Mouse (Mus musculus) liver, embryonic 15.5 days (tissue): ENCODE results near the gene Gm17349. TPM values are rescaled to one million over a fixed set of nuclear protein-coding genes. Genes with fewer than 3 reads are reported as not detected.

Experiments
- ATAC-seq: fragments of 200-750 bp; cut with Nextera tagmentation; 2 replicates; pipeline ENCODE4 v1.8.0; 2017; ENCODE audit warnings: moderate number of reproducible peaks, mild to moderate bottlenecking, moderate library complexity; ENCODE audit not compliant: insufficient read depth
- H3K27ac ChIP-seq: fragments of 300-500 bp; sonication (generic); replicated peaks from 2 replicates; pipeline ENCODE4 v1.5.1; 2015; ENCODE audit warnings: mild to moderate bottlenecking, inconsistent platforms
- H3K27me3 ChIP-seq: fragments of 300-500 bp; sonication (generic); 2 replicates; pipeline ENCODE4 v1.6.1; 2015; ENCODE audit warnings: mild to moderate bottlenecking, inconsistent platforms
- H3K36me3 ChIP-seq: fragments of 300-500 bp; sonication (generic); replicated peaks from 2 replicates; pipeline ENCODE4 v1.6.1; 2015; ENCODE audit warnings: moderate library complexity, mild to moderate bottlenecking, inconsistent platforms
- H3K4me1 ChIP-seq: fragments of 300-500 bp; sonication (generic); replicated peaks from 2 replicates; pipeline ENCODE4 v1.6.1; 2015; ENCODE audit warnings: inconsistent platforms
- H3K4me2 ChIP-seq: fragments of 300-500 bp; sonication (generic); 2 replicates; pipeline ENCODE4 v1.6.1; 2015; ENCODE audit warnings: moderate library complexity, mild to moderate bottlenecking, inconsistent platforms
- H3K4me3 ChIP-seq: fragments of 300-500 bp; sonication (generic); replicated peaks from 2 replicates; pipeline ENCODE4 v1.5.1; 2015; ENCODE audit warnings: mild to moderate bottlenecking, inconsistent platforms
- H3K9ac ChIP-seq: fragments of 300-500 bp; sonication (generic); 2 replicates; pipeline ENCODE4 v1.6.1; 2015; ENCODE audit warnings: moderate library complexity, mild to moderate bottlenecking, inconsistent platforms
- H3K9me3 ChIP-seq: fragments of 300-500 bp; sonication (generic); replicated peaks from 2 replicates; pipeline ENCODE4 v1.6.1; 2016; ENCODE audit warnings: inconsistent platforms
- WGBS: fragments of 180-500 bp; shearing (Covaris S2); methylation state at CpG from one replicate; pipeline ENCODE4 v1.1.7; 2015; ENCODE audit warnings: mixed read lengths; ENCODE audit not compliant: insufficient replicate concordance; 5-methylcytosine and 5-hydroxymethylcytosine counted together
- polyA plus RNA-seq: library from polyadenylated mRNA; unstranded; fragments of >200 nt; fragmentation: Nextera tagmentation; extraction: Ambion mirVana; gene quantifications from 2 replicates; pipeline ENCODE4 v1.2.1, GENCODE M21; 2015

The Gm17349 gene
- polyA plus RNA-seq, 1 experiment from 2014 or later = not detected

- Histone ChIP-seq H3K9me3 (no peaks in the 10 kb centered on the region), H3K36me3 (no peaks in the 10 kb centered on the region), H3K4me2 (peak within 1 kb of the TSS; percentile 43), H3K4me3 (peak within 1 kb of the TSS; percentile 40), H3K27me3 (0 out of 2 replicates have a peak, but pooled peaks cover 4% of the 10 kb centered on the region), H3K4me1 (peaks cover 53% of the 10 kb centered on the region), H3K27ac (peak within 1 kb of the TSS; percentile 51), H3K9ac (0 out of 2 replicates have a peak within 1 kb of the TSS, but pooled peaks have one; percentile 18)
- no peak for ATAC-seq
- 54% methylated on average over 26 of the region's 26 CpGs for WGBS
Measured at GRCm38 (mm10) chr15:99717386-99718334, 12.4 kb upstream of the Gm17349 start, which contains the start of gene Gpd1. Gpd1 (plus strand) TSS chr15:99717515.

GRCm38 (mm10) chr15:99716814-99717213 is 11.5 kb upstream of the Gm17349 start:
- H3K27ac ChIP-seq = no peak overlapping the region

GRCm38 (mm10) chr15:99715982-99716746 is 10.9 kb upstream of the Gm17349 start:
- Histone ChIP-seq H3K9ac (no peak overlapping the region), H3K36me3 (peaks cover 15% of the 10 kb centered on the region), H3K4me1 (peaks cover 50% of the 10 kb centered on the region), H3K4me3 (no peak overlapping the region), H3K4me2 (no peak overlapping the region), H3K27me3 (no peaks in the 10 kb centered on the region), H3K9me3 (no peaks in the 10 kb centered on the region), H3K27ac (peak overlapping the region; percentile 10; the same call in 1 of the 2 replicates)
- ATAC-seq = no peak; the same call in 1 of the 2 replicates
- 66% methylated on average over 11 of the region's 11 CpGs for WGBS

More at GRCm38 (mm10) chr15:99716814-99717213, 11.5 kb upstream of the Gm17349 start:
- H3K4me2 ChIP-seq = no peak overlapping the region
- peaks cover 47% of the 10 kb centered on the region for H3K4me1 ChIP-seq
- no peak for ATAC-seq
- H3K4me3 ChIP-seq = no peak overlapping the region
- no peaks in the 10 kb centered on the region for H3K9me3 ChIP-seq
- no peak overlapping the region for H3K9ac ChIP-seq
- H3K27me3 ChIP-seq = no peaks in the 10 kb centered on the region
- 68% methylated on average over 12 of the region's 12 CpGs for WGBS
- peaks cover 8% of the 10 kb centered on the region for H3K36me3 ChIP-seq

DNA sequence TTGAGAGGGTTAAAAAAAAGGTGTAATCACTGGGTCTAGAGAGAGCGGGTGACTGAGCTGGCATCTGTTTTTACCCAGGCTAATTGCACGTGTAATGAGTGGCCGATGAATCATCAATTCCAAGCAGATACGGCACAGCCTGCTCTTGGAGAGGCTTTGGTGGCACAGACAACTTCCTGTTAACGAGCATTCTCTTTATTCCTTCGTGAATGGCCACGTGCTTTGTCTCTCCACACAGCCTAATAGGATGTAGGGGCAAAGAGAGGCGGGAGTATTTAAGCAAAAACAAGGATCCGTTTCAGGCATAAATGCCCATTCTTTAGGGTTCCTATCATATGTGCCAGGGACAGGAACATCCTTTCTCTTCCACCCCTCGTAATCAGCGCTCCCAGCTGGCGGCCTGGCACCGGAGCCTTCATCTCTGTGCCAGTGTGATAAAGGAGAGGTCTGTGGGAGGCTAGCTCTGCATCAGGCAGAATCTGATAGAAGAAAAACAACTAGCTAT is 10.1 kb upstream of the Gm17349 start:
- H3K27me3 ChIP-seq = no peaks in the 10 kb centered on the region
- no peak overlapping the region for H3K4me3 ChIP-seq
- no peak overlapping the region for H3K9ac ChIP-seq
- 48% methylated on average over 13 of the region's 13 CpGs for WGBS
- peaks cover 58% of the 10 kb centered on the region for H3K4me1 ChIP-seq
- H3K9me3 ChIP-seq = no peaks in the 10 kb centered on the region
- peaks cover 22% of the 10 kb centered on the region for H3K36me3 ChIP-seq
- H3K27ac ChIP-seq = peak overlapping the region; percentile 41
- ATAC-seq = peak; percentile 49
- H3K4me2 ChIP-seq = peak overlapping the region; percentile 26

GRCm38 (mm10) chr15:99714858-99715257 is 9.6 kb upstream of the Gm17349 start:
- H3K4me3 ChIP-seq = no peak overlapping the region
- peak overlapping the region; percentile 26; the same call in 1 of the 2 replicates for H3K4me2 ChIP-seq
- H3K9ac ChIP-seq = no peak overlapping the region
- 38% methylated on average over 7 of the region's 7 CpGs for WGBS
- peak; percentile 29 for ATAC-seq
- peak overlapping the region; percentile 41; the same call in 1 of the 2 replicates for H3K27ac ChIP-seq
- H3K27me3 ChIP-seq = no peaks in the 10 kb centered on the region
- peaks cover 61% of the 10 kb centered on the region for H3K4me1 ChIP-seq
- peaks cover 27% of the 10 kb centered on the region for H3K36me3 ChIP-seq
- H3K9me3 ChIP-seq = no peaks in the 10 kb centered on the region

GRCm38 (mm10) chr15:99714206-99714605 is 8.9 kb upstream of the Gm17349 start:
- Histone ChIP-seq H3K27me3 (no peaks in the 10 kb centered on the region), H3K9ac (no peak overlapping the region), H3K4me2 (no peak overlapping the region), H3K4me3 (no peak overlapping the region), H3K4me1 (peaks cover 61% of the 10 kb centered on the region), H3K36me3 (peaks cover 33% of the 10 kb centered on the region), H3K9me3 (no peaks in the 10 kb centered on the region), H3K27ac (no peak overlapping the region)
- no peak for ATAC-seq
- WGBS = 57% methylated on average over 4 of the region's 4 CpGs

DNA sequence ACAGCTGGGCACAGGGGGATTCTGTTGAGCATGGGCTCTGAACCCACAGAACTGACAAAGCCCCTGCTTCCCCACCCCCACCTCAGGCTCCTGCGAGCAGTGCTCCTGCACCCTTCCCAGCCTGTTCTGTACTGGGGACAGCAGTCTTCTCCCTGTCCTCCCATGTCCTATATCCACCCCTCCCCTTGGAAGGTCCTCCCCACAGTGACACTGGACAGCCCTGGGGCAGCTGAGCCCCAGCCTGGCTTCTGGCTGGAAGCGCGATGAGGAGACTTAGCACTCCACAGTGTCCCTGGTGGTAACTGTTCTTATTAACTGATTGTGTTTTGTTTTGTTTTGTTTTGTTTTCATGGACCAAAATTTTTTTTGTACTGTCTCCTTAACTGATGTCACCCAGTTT is 8.3 kb upstream of the Gm17349 start:
- 80% methylated on average over 3 of the region's 3 CpGs for WGBS
- Histone ChIP-seq H3K4me3 (no peak overlapping the region), H3K27ac (no peak overlapping the region), H3K9me3 (no peaks in the 10 kb centered on the region), H3K9ac (no peak overlapping the region), H3K4me2 (no peak overlapping the region), H3K36me3 (peaks cover 39% of the 10 kb centered on the region), H3K27me3 (no peaks in the 10 kb centered on the region), H3K4me1 (peaks cover 61% of the 10 kb centered on the region)
- ATAC-seq = no peak

DNA sequence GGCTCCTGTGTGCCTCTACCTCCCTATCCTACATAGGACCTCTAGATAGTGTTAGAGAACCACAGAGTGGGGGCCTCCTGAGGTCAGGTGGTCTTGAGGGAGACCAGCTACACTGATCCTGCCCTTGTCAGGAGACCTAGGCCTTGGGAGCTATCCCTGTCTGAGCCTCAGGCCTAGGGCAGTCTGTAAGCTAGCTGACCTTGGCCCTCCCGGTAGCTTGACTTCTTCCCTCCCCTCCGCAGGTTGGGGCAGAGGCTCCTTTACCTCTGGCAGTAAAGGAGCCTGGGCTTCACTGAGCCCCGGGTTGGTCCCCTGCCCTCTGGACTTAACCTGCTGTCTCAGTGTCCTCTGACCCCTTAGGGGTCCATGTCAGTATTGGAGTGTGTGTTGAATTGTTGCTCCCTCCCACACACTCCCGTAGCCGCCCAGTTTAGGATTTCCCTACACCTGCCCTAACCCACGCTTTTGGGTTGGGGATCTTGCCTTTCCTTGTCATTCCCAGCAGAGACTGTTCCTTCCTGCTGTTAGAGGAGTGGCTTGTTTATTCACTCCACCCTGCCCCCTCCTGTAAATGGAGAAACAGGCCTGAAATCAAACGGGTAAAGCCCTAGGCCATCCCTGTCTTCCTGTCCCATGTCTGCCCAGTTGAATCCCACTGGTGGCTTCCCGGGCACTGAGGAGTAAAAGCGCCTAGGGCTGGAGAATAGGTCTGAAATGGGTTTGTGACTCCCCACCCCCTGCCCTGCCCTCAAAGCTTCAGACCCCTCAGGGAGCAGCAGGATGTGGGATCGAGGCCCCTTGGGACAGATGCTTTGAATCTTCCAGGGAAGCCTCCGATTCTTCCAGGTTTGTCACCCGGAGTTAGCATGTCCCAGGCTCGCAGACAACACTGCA is 7.6 kb upstream of the Gm17349 start:
- Histone ChIP-seq H3K4me3 (no peak overlapping the region), H3K27me3 (no peaks in the 10 kb centered on the region), H3K9ac (no peak overlapping the region), H3K27ac (no peak overlapping the region), H3K9me3 (no peaks in the 10 kb centered on the region), H3K4me1 (peaks cover 61% of the 10 kb centered on the region), H3K36me3 (peaks cover 46% of the 10 kb centered on the region), H3K4me2 (no peak overlapping the region)
- ATAC-seq = no peak
- WGBS = 71% methylated on average over 13 of the region's 13 CpGs

DNA sequence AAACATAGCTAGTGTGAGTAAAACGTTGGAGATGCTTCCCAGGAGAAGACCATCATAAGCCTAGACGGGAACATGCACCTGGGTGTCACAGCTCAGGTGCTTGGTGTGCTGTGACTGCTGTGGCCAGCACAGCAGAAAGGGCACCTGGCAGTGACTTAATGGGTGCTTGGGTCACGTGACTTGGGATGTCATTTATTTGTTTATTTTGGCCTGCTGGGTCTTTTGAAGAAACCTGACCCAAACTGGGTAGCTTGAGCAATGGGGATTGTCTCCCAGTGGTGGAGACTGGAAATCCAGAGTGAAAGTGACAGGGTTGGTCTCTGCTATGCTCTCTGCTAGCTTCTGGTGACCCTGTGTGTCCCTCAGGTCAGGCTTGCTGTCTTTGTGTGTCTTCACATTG is 6.2 kb upstream of the Gm17349 start:
- Histone ChIP-seq H3K36me3 (peaks cover 56% of the 10 kb centered on the region), H3K4me2 (no peak overlapping the region), H3K9ac (no peak overlapping the region), H3K27ac (no peak overlapping the region), H3K27me3 (no peaks in the 10 kb centered on the region), H3K4me1 (peaks cover 53% of the 10 kb centered on the region), H3K9me3 (no peaks in the 10 kb centered on the region), H3K4me3 (no peak overlapping the region)
- ATAC-seq = no peak
- 59% methylated on average over 3 of the region's 3 CpGs for WGBS
